Comparison of ENCODE assay signal across 8 mouse cellular contexts in the genomic region with DNA sequence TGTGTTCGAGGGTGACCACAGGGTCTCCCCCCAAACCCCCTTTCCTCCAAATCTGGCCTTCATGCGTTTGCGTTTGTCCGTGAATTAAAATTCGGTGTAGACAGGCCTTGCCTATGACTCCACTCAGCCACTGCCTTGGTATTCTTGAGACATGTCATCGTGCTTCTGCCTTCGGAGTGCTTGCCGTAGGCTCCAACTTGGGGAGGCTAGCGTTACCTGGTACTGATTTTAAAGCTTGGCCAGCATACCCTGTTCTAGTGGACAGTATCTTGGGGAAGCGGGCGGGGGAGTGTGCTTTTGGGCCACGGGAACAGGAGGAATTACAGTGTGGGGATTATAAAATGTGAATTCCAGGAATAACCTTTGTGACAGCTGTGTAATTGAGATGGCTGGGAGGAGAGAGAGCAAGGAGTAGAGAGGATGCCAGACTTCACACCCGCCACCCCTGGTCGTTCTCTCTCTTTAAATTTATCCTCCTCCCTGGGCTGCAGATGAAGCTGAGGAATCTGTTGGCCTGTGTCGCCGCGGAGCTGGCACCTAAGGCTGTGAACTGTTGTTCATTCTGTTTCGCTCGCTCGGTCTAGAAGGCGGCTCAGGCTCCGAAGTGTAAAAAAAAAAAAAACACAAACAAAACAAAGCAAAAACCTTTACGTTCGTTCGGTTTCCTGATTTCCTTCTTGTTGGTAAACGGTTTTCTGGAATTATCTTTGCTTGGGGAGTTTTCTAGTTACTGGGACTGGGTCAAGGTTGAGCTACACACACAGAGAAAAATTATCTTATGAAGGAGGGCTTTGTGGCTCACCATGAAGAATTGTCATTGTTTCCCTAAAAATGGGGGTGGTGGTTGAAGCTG. TPM values are rescaled to one million over a fixed set of nuclear protein-coding genes. Genes with fewer than 3 reads are reported as not detected.
A peak's percentile ranks its signal among the peaks of the same experiment; 100 is the strongest.
DNase-seq lines count a peak whose midpoint lies in the region; ATAC-seq and TF ChIP-seq lines count a peak whose summit lies in the region.

No protein-coding gene starts in this region.

- peak overlapping the region; percentile 95 for H3K4me3 ChIP-seq in thymus, adult 2 months (ENCODE audit: control insufficient read depth, insufficient read depth, low read length)
- peak overlapping the region; percentile 94 for H3K4me3 ChIP-seq in intestine, embryonic 16.5 days (ENCODE audit: low read length)
- peak overlapping the region; percentile 81 for H3K4me3 ChIP-seq in lung, embryonic 15.5 days

- H3K9ac ChIP-seq in intestine, embryonic 16.5 days (ENCODE audit: low read depth, low read length): peak overlapping the region; percentile 99
- H3K9ac ChIP-seq in lung, embryonic 15.5 days: peak overlapping the region; percentile 99

- H3K9me3 ChIP-seq in intestine, embryonic 16.5 days (ENCODE audit: control insufficient read depth, low read length): no peaks in the 10 kb centered on the region
- H3K9me3 ChIP-seq in lung, embryonic 15.5 days: no peaks in the 10 kb centered on the region

- TF ChIP-seq POLR2A in thymus, adult 2 months (IDR thresholded peaks at IDR 0.05; ENCODE audit: control insufficient read depth, extremely low read depth, insufficient read depth, low read length, poor library complexity): no peak

- DNase-seq in thymus, adult 2 months: peak; percentile 46
- no peak for DNase-seq in thymus, postnatal 0 days (ENCODE audit: low spot score)
- peak; percentile 65 for DNase-seq in cerebellum, adult 9-11 months
- peak; percentile 68 for DNase-seq in gastrocnemius, postnatal 14 days
- peak; percentile 32 for DNase-seq in retina, embryonic 14.5 days (ENCODE audit: low spot score)
- DNase-seq in urinary bladder, postnatal 10 days (ENCODE audit: low spot score): no peak

- ATAC-seq in intestine, embryonic 16.5 days: no peak
- ATAC-seq in lung, embryonic 15.5 days (ENCODE audit: borderline replicate concordance, extremely low read depth, low FRiP score, low TSS enrichment): no peak

- H3K27me3 ChIP-seq in thymus, adult 2 months (ENCODE audit: control insufficient read depth, insufficient read depth, low read length): no peaks in the 10 kb centered on the region
- no peaks in the 10 kb centered on the region for H3K27me3 ChIP-seq in intestine, embryonic 16.5 days (replicated peaks; ENCODE audit: control insufficient read depth, insufficient read depth, low read length)
- H3K27me3 ChIP-seq in lung, embryonic 15.5 days: no peaks in the 10 kb centered on the region

- TF ChIP-seq CTCF in thymus, adult 2 months (IDR thresholded peaks at IDR 0.05; ENCODE audit: borderline replicate concordance, control insufficient read depth, extremely low read depth, insufficient read depth, low read length, poor library complexity): no peak

- 2% methylated on average over 26 of the region's 26 CpGs for WGBS in thymus, adult 2 months
- 2% methylated on average over 26 of the region's 26 CpGs for WGBS in intestine, embryonic 16.5 days
- WGBS in lung, embryonic 15.5 days: under 1% methylated on average over 26 of the region's 26 CpGs

- H3K4me2 ChIP-seq in intestine, embryonic 16.5 days (ENCODE audit: low read depth, low read length): peak overlapping the region; percentile 80
- H3K4me2 ChIP-seq in lung, embryonic 15.5 days: peak overlapping the region; percentile 60

- intact Hi-C loops in gastrocnemius, postnatal 14 days (cut with DNase I; ENCODE audit: low total_unique reads): loop anchor here (10.0 kb wide), 1 partner anchor 137 kb away; no protein-coding TSS in a partner anchor

- peak overlapping the region; percentile 91 for H3K27ac ChIP-seq in thymus, adult 2 months (ENCODE audit: control insufficient read depth, insufficient read depth, low read length)
- peak overlapping the region; percentile 94 for H3K27ac ChIP-seq in intestine, embryonic 16.5 days (ENCODE audit: low read length)
- peak overlapping the region; percentile 96 for H3K27ac ChIP-seq in lung, embryonic 15.5 days

- H3K4me1 ChIP-seq in thymus, adult 2 months (replicated peaks; ENCODE audit: control insufficient read depth, insufficient read depth, low read length): peaks cover 38% of the 10 kb centered on the region
- peaks cover 32% of the 10 kb centered on the region for H3K4me1 ChIP-seq in intestine, embryonic 16.5 days (ENCODE audit: control insufficient read depth, insufficient read depth, low read length)
- H3K4me1 ChIP-seq in lung, embryonic 15.5 days: peaks cover 49% of the 10 kb centered on the region

- no peaks in the 10 kb centered on the region for H3K36me3 ChIP-seq in thymus, adult 2 months (ENCODE audit: control insufficient read depth, insufficient read depth, low read length)
- H3K36me3 ChIP-seq in intestine, embryonic 16.5 days (ENCODE audit: control insufficient read depth, insufficient read depth, low read length): no peaks in the 10 kb centered on the region
- peaks cover 10% of the 10 kb centered on the region for H3K36me3 ChIP-seq in lung, embryonic 15.5 days

RNA-seq across cellular contexts. Expression of gene Map4k4, which starts 1.4 kb away (rescaled TPM):
- 164 and 167 TPM in 2 replicates for polyA plus RNA-seq in thymus, adult 2 months (2012; rRNA removed)
- 19.7 and 32.0 TPM in 2 replicates for polyA plus RNA-seq in thymus, postnatal 0 days (2015; fragmentation: Nextera tagmentation; extraction: Ambion mirVana)
- 10 to 100 TPM; 53.2 to 53.6 TPM for total RNA-seq in gastrocnemius, postnatal 14 days (2021)
- polyA plus RNA-seq in intestine, embryonic 16.5 days (2015; fragmentation: Nextera tagmentation; extraction: Ambion mirVana): 10.1 TPM in 2 replicates
- 30.9 and 39.5 TPM in 2 replicates for polyA plus RNA-seq in lung, embryonic 15.5 days (2015; fragmentation: Nextera tagmentation; extraction: Ambion mirVana)

Comparison
In these comparisons a context has a peak if more than half of its experiments do, and no peak if none do; other contexts are left out.
1. DNase-seq: peak in thymus, adult 2 months (single experiment), cerebellum, adult 9-11 months (single experiment), gastrocnemius, postnatal 14 days (single experiment) and retina, embryonic 14.5 days (single experiment); none in thymus, postnatal 0 days (single experiment) and urinary bladder, postnatal 10 days (single experiment).
2. Peak in every context shown above with its lines, with median percentiles within 50 percentile points of each other: H3K27ac ChIP-seq and H3K4me3 ChIP-seq.